Mouse (Mus musculus) frontal cortex, adult 2 months (tissue): ENCODE results near the gene Rffl. TPM values are rescaled to one million over a fixed set of nuclear protein-coding genes. Genes with fewer than 3 reads are reported as not detected.

Source experiments
- DNase-seq, 2 experiments: peaks; one replicate each; pipeline ENCODE4 v3.0.0; 2022; ENCODE audit warnings: low spot score in 1 of 2; ENCODE audit errors: extremely low spot score in 1 of 2
- polyA plus RNA-seq: library from polyadenylated mRNA; depleted of rRNA; stranded (reverse); fragments of >200 nt; gene quantifications from 2 replicates; pipeline ENCODE4 v1.2.3, GENCODE M21; 2012; rRNA removed

The Rffl gene
- polyA plus RNA-seq, 1 experiment = 8.6 TPM

- DNase-seq = no peak
Observed at GRCm38 (mm10) chr11:82782197-82782596, 88.8 kb downstream of the Rffl start.

- DNase-seq = peak; percentile 88 to 96
Observed at GRCm38 (mm10) chr11:82780983-82781903, 89.8 kb downstream of the Rffl start, which contains the start of gene Lig3. Gene Lig3 (plus strand): TSS chr11:82781108.

- DNase-seq = no peak
Observed at GRCm38 (mm10) chr11:82780134-82780533, 90.9 kb downstream of the Rffl start.

GRCm38 (mm10) chr11:82764438-82764924 lies 106.5 kb downstream of the Rffl start:
- DNase-seq = no peak

GRCm38 (mm10) chr11:82763742-82764437 lies 107.1 kb downstream of the Rffl start, which contains the start of the genes Cct6b and Zfp830:
Gene Cct6b (minus strand): TSS chr11:82764321.
Gene Zfp830 (plus strand): TSS chr11:82764345.
- DNase-seq = peak; percentile 84 to 92

- no peak for DNase-seq
Observed at GRCm38 (mm10) chr11:82763261-82763660, 107.7 kb downstream of the Rffl start.

- no peak for DNase-seq
Observed at GRCm38 (mm10) chr11:82762286-82762829, 108.7 kb downstream of the Rffl start.

GRCm38 (mm10) chr11:82755919-82756318 lies 115.1 kb downstream of the Rffl start:
- no peak for DNase-seq

Other genes starting within 250 kb of the Rffl start
- gene Cct6b, start 106.9 kb downstream of the Rffl start, polyA plus RNA-seq = 0.13 and 0.18 TPM in 2 replicates
- gene Zfp830, start 106.9 kb downstream of the Rffl start, polyA plus RNA-seq = 13.0 and 13.7 TPM in 2 replicates
- 18.6 and 23.3 TPM in 2 replicates for gene Lig3, start 90.1 kb downstream of the Rffl start, polyA plus RNA-seq
- 12.9 TPM in 2 replicates for gene Rad51d, start 19.4 kb upstream of the Rffl start, polyA plus RNA-seq
- gene Fndc8, start 20.9 kb upstream of the Rffl start, polyA plus RNA-seq = not detected in 2 replicates
- gene Nle1, start 37.2 kb upstream of the Rffl start, polyA plus RNA-seq = 35.6 and 39.1 TPM in 2 replicates
- gene Unc45b, start 39.3 kb upstream of the Rffl start, polyA plus RNA-seq = 2.0 and 2.5 TPM in 2 replicates
- gene Slfn5, start 80.1 kb upstream of the Rffl start, polyA plus RNA-seq = 4.6 and 5.1 TPM in 2 replicates
- 0.30 and 0.36 TPM in 2 replicates for gene Slfn9, start 120.6 kb upstream of the Rffl start, polyA plus RNA-seq
- gene Slfn8, start 149.6 kb upstream of the Rffl start, polyA plus RNA-seq = 0.68 and 0.92 TPM in 2 replicates
- gene Slfn2, start 193.9 kb upstream of the Rffl start, polyA plus RNA-seq = 1.6 and 3.2 TPM in 2 replicates
- 0.08 TPM in 2 replicates for gene Slfn1, start 245.6 kb upstream of the Rffl start, polyA plus RNA-seq